In the genomic region with DNA sequence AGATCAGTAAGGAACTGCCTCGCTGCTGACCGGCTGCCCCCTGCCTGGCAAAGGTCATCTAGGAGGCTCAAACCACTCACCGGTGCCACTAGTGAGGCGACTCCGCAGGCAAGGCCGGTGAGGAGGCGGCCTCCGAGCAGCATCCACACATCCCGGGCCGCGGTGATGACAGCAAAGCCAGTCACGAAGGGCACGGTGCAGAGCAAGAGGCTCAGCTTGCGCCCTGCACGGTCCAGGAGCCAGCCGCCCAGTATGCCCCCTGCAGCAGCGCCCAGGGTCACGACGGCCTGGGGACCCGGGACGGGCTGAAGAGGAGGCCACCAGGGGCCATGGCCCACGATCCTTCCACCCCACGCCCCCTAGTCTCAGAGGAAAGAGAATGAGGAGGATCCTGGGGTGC, we compare ENCODE assay signal across 7 mouse cellular contexts. TPM values are rescaled to one million over a fixed set of nuclear protein-coding genes. Genes with fewer than 3 reads are reported as not detected.
DNase-seq lines count a peak whose midpoint lies in the region; ATAC-seq and TF ChIP-seq lines count a peak whose summit lies in the region.

No protein-coding gene starts in this region.

- no peaks in the 10 kb centered on the region for H3K27me3 ChIP-seq in forebrain, embryonic 11.5 days (ENCODE audit: control insufficient read depth, insufficient read depth, low read length)
- H3K27me3 ChIP-seq in limb, embryonic 13.5 days: no peaks in the 10 kb centered on the region

- peak; percentile 45 for DNase-seq in ovary, postnatal 36 days (ENCODE audit: low spot score)
- DNase-seq in ovary, postnatal 14 days (ENCODE audit: low spot score): no peak
- no peak for DNase-seq in forebrain, embryonic 11.5 days (ENCODE audit: low spot score)
- DNase-seq in naive thymus-derived CD4-positive, alpha-beta T cell, adult 2 months (ENCODE audit: low read depth): peak; percentile 31
- no peak for DNase-seq in layer of hippocampus, adult 8-10 months (ENCODE audit: low spot score in 2 of 2)

- H3K4me1 ChIP-seq in bone marrow macrophage, adult 2 months (ENCODE audit: control insufficient read depth, insufficient read depth, low read length): peaks cover 13% of the 10 kb centered on the region
- H3K4me1 ChIP-seq in forebrain, embryonic 11.5 days (replicated peaks; ENCODE audit: control insufficient read depth, insufficient read depth, low read length): peaks cover 8% of the 10 kb centered on the region
- H3K4me1 ChIP-seq in limb, embryonic 13.5 days: peaks cover 19% of the 10 kb centered on the region

- H3K4me2 ChIP-seq in forebrain, embryonic 11.5 days (ENCODE audit: low read depth, low read length, severe bottlenecking): peak overlapping the region; percentile 100
- H3K4me2 ChIP-seq in limb, embryonic 13.5 days (replicated peaks): peak overlapping the region; percentile 100

- no peak overlapping the region for H3K27ac ChIP-seq in bone marrow macrophage, adult 2 months (ENCODE audit: insufficient read depth, low read depth, low read length)
- H3K27ac ChIP-seq in forebrain, embryonic 11.5 days (ENCODE audit: low read depth, low read length): no peak overlapping the region
- H3K27ac ChIP-seq in limb, embryonic 13.5 days: peak overlapping the region; percentile 39

- H3K4me3 ChIP-seq in bone marrow macrophage, adult 2 months (ENCODE audit: insufficient read depth, low read length): peak overlapping the region; percentile 80
- peak overlapping the region; percentile 69 for H3K4me3 ChIP-seq in forebrain, embryonic 11.5 days (ENCODE audit: low read depth, low read length)
- H3K4me3 ChIP-seq in limb, embryonic 13.5 days: peak overlapping the region; percentile 88

- no peaks in the 10 kb centered on the region for H3K36me3 ChIP-seq in forebrain, embryonic 11.5 days (ENCODE audit: control insufficient read depth, insufficient read depth, low read length)
- peaks cover 13% of the 10 kb centered on the region for H3K36me3 ChIP-seq in limb, embryonic 13.5 days

- H3K9me3 ChIP-seq in forebrain, embryonic 11.5 days (ENCODE audit: control insufficient read depth, low read length): no peaks in the 10 kb centered on the region
- H3K9me3 ChIP-seq in limb, embryonic 13.5 days: no peaks in the 10 kb centered on the region

- TF ChIP-seq CTCF in bone marrow macrophage, adult 2 months (IDR thresholded peaks at IDR 0.05; ENCODE audit: low read depth, low read length): no peak

- peak; percentile 20 for ATAC-seq in forebrain, embryonic 11.5 days (replicated peaks; ENCODE audit: low FRiP score)
- peak; percentile 26; the same call in 1 of the 2 replicates for ATAC-seq in limb, embryonic 13.5 days (ENCODE audit: low FRiP score, low read depth)

- TF ChIP-seq POLR2A in bone marrow macrophage, adult 2 months (IDR thresholded peaks at IDR 0.05; ENCODE audit: borderline replicate concordance, low read depth, low read length): no peak

- WGBS in forebrain, embryonic 11.5 days: 2% methylated on average over 23 of the region's 23 CpGs
- 2% methylated on average over 23 of the region's 23 CpGs for WGBS in limb, embryonic 13.5 days

- H3K9ac ChIP-seq in forebrain, embryonic 11.5 days (ENCODE audit: low read length): peak overlapping the region; percentile 80
- H3K9ac ChIP-seq in limb, embryonic 13.5 days: peak overlapping the region; percentile 90

RNA-seq across cellular contexts. Expression of a gene that starts 0.6 kb away (rescaled TPM):
- 20.7 and 23.4 TPM in 2 replicates for polyA plus RNA-seq in bone marrow macrophage, adult 2 months (2012; ENCODE audit: insufficient read depth, insufficient read length, missing spikeins)
- polyA plus RNA-seq in forebrain, embryonic 11.5 days (2014; fragmentation: Nextera tagmentation; extraction: Ambion mirVana): 11.8 and 13.4 TPM in 2 replicates
- polyA plus RNA-seq in limb, embryonic 13.5 days (2015; fragmentation: Nextera tagmentation; extraction: Ambion mirVana): 27.3 and 28.9 TPM in 2 replicates
- total RNA-seq in layer of hippocampus, adult 8-10 months (2022): 10 to 100 TPM; 19.7 to 23.1 (median 21.8) TPM

RNA-seq across cellular contexts. Expression of a gene that starts 19.9 kb away (rescaled TPM):
- 12.0 and 13.2 TPM in 2 replicates for polyA plus RNA-seq in bone marrow macrophage, adult 2 months (2012; ENCODE audit: insufficient read depth, insufficient read length, missing spikeins)
- 10.7 and 13.0 TPM in 2 replicates for polyA plus RNA-seq in forebrain, embryonic 11.5 days (2014; fragmentation: Nextera tagmentation; extraction: Ambion mirVana)
- 13.9 and 14.1 TPM in 2 replicates for polyA plus RNA-seq in limb, embryonic 13.5 days (2015; fragmentation: Nextera tagmentation; extraction: Ambion mirVana)
- total RNA-seq in layer of hippocampus, adult 8-10 months (2022): 10 to 100 TPM; 35.1 to 39.9 (median 38.6) TPM

RNA-seq across cellular contexts. Expression of a gene that starts 19.9 kb away (rescaled TPM):
- 17.4 and 23.3 TPM in 2 replicates for polyA plus RNA-seq in bone marrow macrophage, adult 2 months (2012; ENCODE audit: insufficient read depth, insufficient read length, missing spikeins)
- polyA plus RNA-seq in forebrain, embryonic 11.5 days (2014; fragmentation: Nextera tagmentation; extraction: Ambion mirVana): 134 and 151 TPM in 2 replicates
- 159 and 175 TPM in 2 replicates for polyA plus RNA-seq in limb, embryonic 13.5 days (2015; fragmentation: Nextera tagmentation; extraction: Ambion mirVana)
- 100 to 1,000 TPM; 120 to 150 (median 129) TPM for total RNA-seq in layer of hippocampus, adult 8-10 months (2022)

Comparison
In these comparisons a context has a peak if more than half of its experiments do, and no peak if none do; other contexts are left out.
1. DNase-seq: peak in ovary, postnatal 36 days (single experiment) and naive thymus-derived CD4-positive, alpha-beta T cell, adult 2 months (single experiment); none in ovary, postnatal 14 days (single experiment), forebrain, embryonic 11.5 days (single experiment) and layer of hippocampus, adult 8-10 months (0 of 2).
2. Peak in every context shown above with its lines, with median percentiles within 50 percentile points of each other: H3K4me3 ChIP-seq.